Comparison of ENCODE assay signal across 8 mouse cellular contexts in genomic region chr7:132931560-132932351, GRCm38 (mm10). TPM values are rescaled to one million over a fixed set of nuclear protein-coding genes. Genes with fewer than 3 reads are reported as not detected.
DNase-seq lines count a peak whose midpoint lies in the region; ATAC-seq lines count a peak whose summit lies in the region.

No protein-coding gene starts in this region.

- WGBS in macrophage (ENCODE audit: missing documents), result under 1% methylated on average over 43 of the region's 55 CpGs

- ATAC-seq in frontal cortex, adult (ENCODE audit: low TSS enrichment), result peak; percentile 25; the same call in 1 of the 2 replicates
- ATAC-seq in hematopoietic stem cell, adult 5-6 weeks (replicated peaks in 1 of 2; ENCODE audit: insufficient read depth in 1 of 2, low FRiP score in 2 of 2, low TSS enrichment in 1 of 2, low read depth in 1 of 2, poor library complexity in 2 of 2, severe bottlenecking in 2 of 2), result peak; percentile 20 to 25; a peak in 3 of 4 replicates

- H3K27ac ChIP-seq in macrophage, result peak overlapping the region; percentile 60

- peak; percentile 53 for DNase-seq in Muller cell, postnatal 12 days (ENCODE audit: inconsistent ontology term)
- DNase-seq in cerebellum, adult 18-20 months, result peak; percentile 54 to 68
- peak; percentile 42 to 51 for DNase-seq in layer of hippocampus, postnatal 10 days (ENCODE audit: low spot score in 2 of 2)
- peak; percentile 50 for DNase-seq in retina, postnatal 1 day
- peak; percentile 36 to 64 for DNase-seq in urinary bladder, postnatal 4 days (ENCODE audit: low spot score in 2 of 2)

- H3K79me2 ChIP-seq in macrophage (ENCODE audit: inconsistent target), result peaks cover 52% of the 10 kb centered on the region

- no peaks in the 10 kb centered on the region for H3K36me3 ChIP-seq in macrophage (ENCODE audit: inconsistent target)

- H3K4me3 ChIP-seq in macrophage (ENCODE audit: inconsistent target), result peak overlapping the region; percentile 93

RNA-seq across cellular contexts. Expression of gene Zranb1, which starts 0.8 kb away (rescaled TPM):
- total RNA-seq in hematopoietic stem cell, adult 5-6 weeks (2017), result 65.4 and 66.9 TPM in 2 replicates
- 10 to 100 TPM; 37.1 to 43.8 TPM for total RNA-seq in layer of hippocampus, postnatal 10 days (2021)
- total RNA-seq in macrophage (2018; cell fraction: chromatin; rRNA removed), result 10 to 100 TPM; 33.1 to 84.5 (median 52.5) TPM
- 10 to 100 TPM in 18 of 26 experiments, 1 to 10 TPM in 8; 8.7 to 15.7 (median 11.4) TPM for total RNA-seq in macrophage (2018; cell fraction: cytosol; rRNA removed)
- total RNA-seq in macrophage (2018; cell fraction: nucleus; rRNA removed), result 10 to 100 TPM; 16.3 to 48.6 (median 31.7) TPM
- 10.1 to 17.5 TPM (median 10.4 TPM) in 3 replicates for polyA plus RNA-seq in macrophage (2018)

Comparison
In these comparisons a context has a peak if more than half of its experiments do, and no peak if none do; other contexts are left out.
1. Peak in every context shown above with its lines: DNase-seq, ATAC-seq, H3K4me3 ChIP-seq and H3K27ac ChIP-seq.